ENCODE assay signal across 15 mouse cellular contexts in genomic region chr11:114814873-114815592, GRCm38 (mm10). TPM values are rescaled to one million over a fixed set of nuclear protein-coding genes. Genes with fewer than 3 reads are reported as not detected.
A peak's percentile ranks its signal among the peaks of the same experiment; 100 is the strongest.
DNase-seq lines count a peak whose midpoint lies in the region; ATAC-seq and TF ChIP-seq lines count a peak whose summit lies in the region.
"Had no signal": no experiment of that assay in that cellular context is flagged by ENCODE, and none has a peak within 500 bp of the region (broad histone marks: within the 10 kb centered on the region; RNA-seq: fewer than 3 reads in every experiment).

No protein-coding gene starts in this region.

- dilution Hi-C loops in CH12.LX (cut with MboI; ENCODE audit: extremely low pct_ligation_motif_present, extremely low pct_unique_long_range_greater_than_20kb, low sequenced_read_pairs), result no loop called here

- peak; percentile 68; the same call in 1 of the 2 replicates for ATAC-seq in heart, embryonic 14.5 days (ENCODE audit: insufficient number of reproducible peaks, insufficient read depth, low FRiP score, low read depth)
- ATAC-seq in limb, embryonic 14.5 days (ENCODE audit: low FRiP score, low read depth), result peak; percentile 51
- ATAC-seq in midbrain, embryonic 14.5 days (ENCODE audit: low FRiP score, low TSS enrichment), result no peak
- ATAC-seq: liver, embryonic 12.5 days had no signal

- no peak for TF ChIP-seq CTCF in CH12.LX (conservative IDR thresholded peaks at IDR 0.05 in 1 of 2, IDR thresholded peaks at IDR 0.05 in 1 of 2; ENCODE audit: low read depth in 2 of 2, low read length in 2 of 2)

- peak overlapping the region; percentile 54 to 58 for H3K27ac ChIP-seq in heart, embryonic 14.5 days (replicated peaks in 1 of 2; ENCODE audit: control insufficient read depth in 1 of 2, insufficient read depth in 1 of 2, low read depth in 2 of 2, low read length in 2 of 2)
- H3K27ac ChIP-seq in CH12.LX (ENCODE audit: insufficient read depth, low read depth), result no peak overlapping the region
- H3K27ac ChIP-seq in limb, embryonic 14.5 days (replicated peaks; ENCODE audit: low read depth, low read length), result no peak overlapping the region
- no peak overlapping the region for H3K27ac ChIP-seq in midbrain, embryonic 14.5 days (replicated peaks; ENCODE audit: low read depth, low read length)
- H3K27ac ChIP-seq: hindbrain, embryonic 14.5 days; left cerebral cortex, adult 2 months; liver, embryonic 12.5 days; midbrain, embryonic 12.5 days had no signal

- peaks cover 13 to 14% of the 10 kb centered on the region in 2 experiments for H3K4me1 ChIP-seq in heart, embryonic 14.5 days (ENCODE audit: control insufficient read depth in 2 of 2, insufficient read depth in 2 of 2, low read length in 2 of 2)
- peaks cover 9 to 22% of the 10 kb centered on the region in 2 experiments; a peak in 3 of 4 replicates for H3K4me1 ChIP-seq in CH12.LX (ENCODE audit: control insufficient read depth in 1 of 2, insufficient read depth in 2 of 2)
- peaks cover 8% of the 10 kb centered on the region for H3K4me1 ChIP-seq in limb, embryonic 14.5 days (ENCODE audit: control insufficient read depth, insufficient read depth, low read length)
- no peaks in the 10 kb centered on the region for H3K4me1 ChIP-seq in midbrain, embryonic 14.5 days (ENCODE audit: control insufficient read depth, insufficient read depth, low read length)

- DNase-seq in heart, adult 9 months (ENCODE audit: low spot score in 2 of 2), result no peak
- no peak for DNase-seq in CH12.LX (ENCODE audit: extremely low read depth)
- DNase-seq in R1 (ENCODE audit: low read depth, low spot score), result peak; percentile 39
- peak; percentile 47 for DNase-seq in limb, embryonic 14.5 days (ENCODE audit: low spot score)
- DNase-seq in right cerebral cortex, postnatal 14 days, result no peak
- DNase-seq in midbrain, embryonic 14.5 days, result no peak
- no peak for DNase-seq in adrenal gland, postnatal 14 days
- DNase-seq: cerebellum, adult 18-20 months; kidney, adult 18-20 months; lung, postnatal 14 days had no signal

- H3K36me3 ChIP-seq in heart, embryonic 14.5 days (ENCODE audit: control insufficient read depth, insufficient read depth, low read length), result no peaks in the 10 kb centered on the region
- H3K36me3 ChIP-seq in CH12.LX (replicated peaks in 1 of 2; ENCODE audit: control insufficient read depth in 1 of 2, insufficient read depth in 1 of 2, low read length in 1 of 2), result peaks cover 0 to 2% of the 10 kb centered on the region in 2 experiments
- H3K36me3 ChIP-seq in limb, embryonic 14.5 days (ENCODE audit: control insufficient read depth, insufficient read depth, low read length), result no peaks in the 10 kb centered on the region
- no peaks in the 10 kb centered on the region for H3K36me3 ChIP-seq in midbrain, embryonic 14.5 days (ENCODE audit: control insufficient read depth, insufficient read depth, low read length)
- H3K36me3 ChIP-seq: liver, embryonic 12.5 days; midbrain, embryonic 12.5 days had no signal

- no peak for TF ChIP-seq EP300 in CH12.LX (IDR thresholded peaks at IDR 0.05; ENCODE audit: low read length)

- TF ChIP-seq POLR2A in CH12.LX (IDR thresholded peaks at IDR 0.05; ENCODE audit: low read depth, low read length), result no peak
- TF ChIP-seq POLR2A in limb, embryonic 14.5 days (IDR thresholded peaks at IDR 0.05; ENCODE audit: borderline replicate concordance, extremely low read depth, insufficient read depth, insufficient read length), result no peak

- no peaks in the 10 kb centered on the region for H3K9me3 ChIP-seq in heart, embryonic 14.5 days (ENCODE audit: control insufficient read depth, low read length)
- H3K9me3 ChIP-seq in CH12.LX (replicated peaks; ENCODE audit: low read length), result no peaks in the 10 kb centered on the region
- no peaks in the 10 kb centered on the region for H3K9me3 ChIP-seq in limb, embryonic 14.5 days (ENCODE audit: control insufficient read depth, low read length)
- H3K9me3 ChIP-seq in midbrain, embryonic 14.5 days (ENCODE audit: control insufficient read depth, low read length), result no peaks in the 10 kb centered on the region
- H3K9me3 ChIP-seq: liver, embryonic 12.5 days; midbrain, embryonic 12.5 days had no signal

- no peak overlapping the region for H3K4me3 ChIP-seq in heart, embryonic 14.5 days (ENCODE audit: control insufficient read depth in 1 of 2, insufficient read depth in 1 of 2, low read depth in 1 of 2, low read length in 2 of 2)
- no peak overlapping the region for H3K4me3 ChIP-seq in CH12.LX (replicated peaks in 1 of 3; ENCODE audit: low read depth in 2 of 3, low read length in 2 of 3, poor library complexity in 1 of 3)
- H3K4me3 ChIP-seq in limb, embryonic 14.5 days (replicated peaks; ENCODE audit: low read length), result no peak overlapping the region
- H3K4me3 ChIP-seq in midbrain, embryonic 14.5 days (replicated peaks; ENCODE audit: low read depth, low read length), result no peak overlapping the region
- H3K4me3 ChIP-seq: left cerebral cortex, adult 2 months; liver, embryonic 12.5 days; midbrain, embryonic 12.5 days had no signal

- H3K4me2 ChIP-seq in heart, embryonic 14.5 days (ENCODE audit: low read length), result no peak overlapping the region
- no peak overlapping the region for H3K4me2 ChIP-seq in CH12.LX (ENCODE audit: insufficient read depth, low read depth, poor library complexity, severe bottlenecking)
- no peak overlapping the region for H3K4me2 ChIP-seq in limb, embryonic 14.5 days (replicated peaks; ENCODE audit: low read depth, low read length, severe bottlenecking)
- no peak overlapping the region for H3K4me2 ChIP-seq in midbrain, embryonic 14.5 days (ENCODE audit: low read length)
- H3K4me2 ChIP-seq: hindbrain, embryonic 14.5 days; liver, embryonic 12.5 days; midbrain, embryonic 12.5 days had no signal

- H3K9ac ChIP-seq in heart, embryonic 14.5 days (ENCODE audit: low read length), result no peak overlapping the region
- no peak overlapping the region for H3K9ac ChIP-seq in CH12.LX (ENCODE audit: insufficient read depth, low read depth)
- no peak overlapping the region for H3K9ac ChIP-seq in limb, embryonic 14.5 days (ENCODE audit: low read depth, low read length, severe bottlenecking)
- H3K9ac ChIP-seq in midbrain, embryonic 14.5 days (replicated peaks; ENCODE audit: low read length), result no peak overlapping the region
- H3K9ac ChIP-seq: hindbrain, embryonic 14.5 days; liver, embryonic 12.5 days; midbrain, embryonic 12.5 days had no signal

- 44% methylated on average over 11 of the region's 11 CpGs for WGBS in heart, embryonic 14.5 days
- 58% methylated on average over 11 of the region's 11 CpGs for WGBS in limb, embryonic 14.5 days
- WGBS in midbrain, embryonic 14.5 days, result 81% methylated on average over 11 of the region's 11 CpGs

- in situ Hi-C loops in CH12.LX (cut with MboI; ENCODE audit: low pct_ligation_motif_present, low pct_unique_long_range_greater_than_20kb, low sequenced_read_pairs), result loop anchor here (5.0 kb wide), 1 partner anchor 62 kb away; no protein-coding TSS in a partner anchor

- TF ChIP-seq RAD21 in CH12.LX (IDR thresholded peaks at IDR 0.05; ENCODE audit: low read depth, low read length), result no peak

- H3K27me3 ChIP-seq in heart, embryonic 14.5 days (ENCODE audit: control insufficient read depth, insufficient read depth, low read length), result no peaks in the 10 kb centered on the region
- H3K27me3 ChIP-seq in CH12.LX (replicated peaks), result peaks cover 10% of the 10 kb centered on the region
- no peaks in the 10 kb centered on the region for H3K27me3 ChIP-seq in limb, embryonic 14.5 days (ENCODE audit: control insufficient read depth, insufficient read depth, low read length)
- H3K27me3 ChIP-seq in midbrain, embryonic 14.5 days (ENCODE audit: control insufficient read depth, insufficient read depth, low read length), result no peaks in the 10 kb centered on the region
- H3K27me3 ChIP-seq: liver, embryonic 12.5 days had no signal

- H3K79me2 ChIP-seq in CH12.LX (replicated peaks; ENCODE audit: control insufficient read depth, extremely low read depth, insufficient read depth, poor library complexity, severe bottlenecking), result no peaks in the 10 kb centered on the region

RNA-seq across cellular contexts. Expression of gene Gpr142, which starts 16.3 kb away (rescaled TPM):
- polyA plus RNA-seq in heart, embryonic 14.5 days (2014; fragmentation: Nextera tagmentation; extraction: Ambion mirVana), result not detected in 2 replicates
- total RNA-seq in CH12.LX (2012; rRNA removed) (not detected in 2 replicates), CH12.LX (2014; rRNA removed) (not detected in 2 replicates)
- not detected in 2 replicates for polyA plus RNA-seq in CH12.LX (2012; ENCODE audit: insufficient read length, low read depth)
- polyA plus RNA-seq in limb, embryonic 14.5 days (2012; rRNA removed), result 0.19 TPM in 1 of 2 replicates, not detected in the other
- polyA plus RNA-seq in limb, embryonic 14.5 days (2014; fragmentation: Nextera tagmentation; extraction: Ambion mirVana), result not detected in 2 replicates
- polyA plus RNA-seq in midbrain, embryonic 14.5 days (2014; fragmentation: Nextera tagmentation; extraction: Ambion mirVana), result not detected in 2 replicates
- not detected in 2 replicates for total RNA-seq in adrenal gland, postnatal 14 days (2021)
- total RNA-seq: left cerebral cortex, adult 2 months had no signal
- polyA plus RNA-seq: hindbrain, embryonic 14.5 days; liver, embryonic 12.5 days; midbrain, embryonic 12.5 days had no signal

RNA-seq across cellular contexts. Expression of gene Btbd17, which starts 19.3 kb away (rescaled TPM):
- not detected in 2 replicates for polyA plus RNA-seq in heart, embryonic 14.5 days (2014; fragmentation: Nextera tagmentation; extraction: Ambion mirVana)
- not detected in 2 replicates for total RNA-seq in CH12.LX (2012; rRNA removed)
- not detected in 2 replicates for total RNA-seq in CH12.LX (2014; rRNA removed)
- not detected in 2 replicates for polyA plus RNA-seq in CH12.LX (2012; ENCODE audit: insufficient read length, low read depth)
- 2.7 and 3.2 TPM in 2 replicates for polyA plus RNA-seq in limb, embryonic 14.5 days (2012; rRNA removed)
- polyA plus RNA-seq in limb, embryonic 14.5 days (2014; fragmentation: Nextera tagmentation; extraction: Ambion mirVana), result 1.00 and 1.4 TPM in 2 replicates
- polyA plus RNA-seq in midbrain, embryonic 14.5 days (2014; fragmentation: Nextera tagmentation; extraction: Ambion mirVana), result 18.6 and 21.6 TPM in 2 replicates
- total RNA-seq in adrenal gland, postnatal 14 days (2021), result not detected in 2 replicates
- polyA plus RNA-seq: liver, embryonic 12.5 days had no signal

RNA-seq across cellular contexts. Expression of gene Gprc5c, which starts 35.9 kb away (rescaled TPM):
- 15.2 and 18.0 TPM in 2 replicates for polyA plus RNA-seq in heart, embryonic 14.5 days (2014; fragmentation: Nextera tagmentation; extraction: Ambion mirVana)
- total RNA-seq in CH12.LX (2012; rRNA removed) (not detected in 2 replicates), CH12.LX (2014; rRNA removed) (not detected in 2 replicates)
- polyA plus RNA-seq in CH12.LX (2012; ENCODE audit: insufficient read length, low read depth), result not detected in 2 replicates
- polyA plus RNA-seq in limb, embryonic 14.5 days (2012; rRNA removed), result 34.1 and 48.8 TPM in 2 replicates
- 35.5 and 42.3 TPM in 2 replicates for polyA plus RNA-seq in limb, embryonic 14.5 days (2014; fragmentation: Nextera tagmentation; extraction: Ambion mirVana)
- 2.1 and 7.0 TPM in 2 replicates for polyA plus RNA-seq in midbrain, embryonic 14.5 days (2014; fragmentation: Nextera tagmentation; extraction: Ambion mirVana)
- 16.6 and 18.6 TPM in 2 replicates for total RNA-seq in adrenal gland, postnatal 14 days (2021)

RNA-seq across cellular contexts. Expression of gene Kif19a, which starts 49.8 kb away (rescaled TPM):
- 0.16 and 0.28 TPM in 2 replicates for polyA plus RNA-seq in heart, embryonic 14.5 days (2014; fragmentation: Nextera tagmentation; extraction: Ambion mirVana)
- total RNA-seq in CH12.LX (2012; rRNA removed) (5.8 and 8.2 TPM in 2 replicates), CH12.LX (2014; rRNA removed) (0.66 and 1.9 TPM in 2 replicates)
- 0.68 and 1.4 TPM in 2 replicates for polyA plus RNA-seq in CH12.LX (2012; ENCODE audit: insufficient read length, low read depth)
- polyA plus RNA-seq in limb, embryonic 14.5 days (2012; rRNA removed), result 0.93 and 1.1 TPM in 2 replicates
- 0.17 and 0.39 TPM in 2 replicates for polyA plus RNA-seq in limb, embryonic 14.5 days (2014; fragmentation: Nextera tagmentation; extraction: Ambion mirVana)
- polyA plus RNA-seq in midbrain, embryonic 14.5 days (2014; fragmentation: Nextera tagmentation; extraction: Ambion mirVana), result 0.88 and 0.96 TPM in 2 replicates
- total RNA-seq in adrenal gland, postnatal 14 days (2021), result 0.41 and 0.56 TPM in 2 replicates
- polyA plus RNA-seq: liver, embryonic 12.5 days had no signal

Comparison
In these comparisons a context has a peak if more than half of its experiments do, and no peak if none do; other contexts are left out.
1. H3K27ac ChIP-seq: peak in heart, embryonic 14.5 days (2 of 2); none in CH12.LX (single experiment), limb, embryonic 14.5 days (single experiment) and midbrain, embryonic 14.5 days (single experiment).
2. DNase-seq: peak in R1 (single experiment) and limb, embryonic 14.5 days (single experiment); none in heart, adult 9 months (0 of 2), CH12.LX (single experiment), right cerebral cortex, postnatal 14 days (single experiment), midbrain, embryonic 14.5 days (single experiment) and adrenal gland, postnatal 14 days (single experiment).